Mouse (Mus musculus) MEL (cell line): ENCODE results near the gene Ncoa6. TPM values are rescaled to one million over a fixed set of nuclear protein-coding genes. Genes with fewer than 3 reads are reported as not detected.

ENCODE experiments used
- DNase-seq: peaks from one replicate; pipeline ENCODE4 v3.0.0; 2011; ENCODE audit warnings: low read depth, low spot score
- H3K27ac ChIP-seq: 2 replicates; pipeline ENCODE4 v1.5.1; 2012; ENCODE audit warnings: low read depth, mild to moderate bottlenecking, control low read depth, low read length, moderate library complexity; ENCODE audit not compliant: control insufficient read depth
- H3K27me3 ChIP-seq, 2 experiments: fragments of 150-350 bp in 1 of 2; sonication (generic) in 1 of 2; 2 replicates each; pipeline ENCODE4 v1.6.1; 2012; ENCODE audit warnings: low read length in 2 of 2, mild to moderate bottlenecking in 2 of 2, improper control_type of control experiment in 1 of 2, moderate library complexity in 1 of 2; ENCODE audit not compliant: insufficient read depth in 2 of 2, control insufficient read depth in 1 of 2
- H3K36me3 ChIP-seq, 2 experiments: 2 replicates each; pipeline ENCODE4 v1.6.1; 2012 to 2014; ENCODE audit warnings: low read length in 2 of 2, improper control_type of control experiment in 1 of 2, inconsistent platforms in 1 of 2, mild to moderate bottlenecking in 1 of 2; ENCODE audit not compliant: insufficient read depth in 2 of 2, control insufficient read depth in 1 of 2
- H3K4me1 ChIP-seq, 2 experiments: fragments of 150-350 bp in 1 of 2; sonication (generic) in 1 of 2; 2 replicates each; pipeline ENCODE4 v1.6.1; 2012; ENCODE audit warnings: low read length in 2 of 2, improper control_type of control experiment in 1 of 2, mild to moderate bottlenecking in 1 of 2; ENCODE audit not compliant: insufficient read depth in 2 of 2, control insufficient read depth in 1 of 2
- H3K4me3 ChIP-seq, 2 experiments: fragments of 150-350 bp in 1 of 2; sonication (generic) in 1 of 2; 2 replicates each; pipeline ENCODE4 v1.5.1; 2012; ENCODE audit warnings: low read depth in 2 of 2, low read length in 2 of 2, mild to moderate bottlenecking in 2 of 2, moderate library complexity in 2 of 2, control low read depth in 1 of 2, improper control_type of control experiment in 1 of 2; ENCODE audit not compliant: control insufficient read depth in 1 of 2, insufficient read depth in 1 of 2
- H3K79me2 ChIP-seq: 2 replicates; pipeline ENCODE4 v1.6.1; 2012; ENCODE audit warnings: mild to moderate bottlenecking, low read length, moderate library complexity; ENCODE audit not compliant: control insufficient read depth, poor library complexity, insufficient read depth
- H3K9ac ChIP-seq: 2 replicates; pipeline ENCODE4 v1.6.1; 2012; ENCODE audit warnings: low read depth, mild to moderate bottlenecking, control low read depth, low read length, moderate library complexity; ENCODE audit not compliant: control insufficient read depth, poor library complexity, severe bottlenecking
- H3K9me3 ChIP-seq: fragments of 150-350 bp; sonication (generic); replicated peaks from 2 replicates; pipeline ENCODE4 v1.6.1; 2012; ENCODE audit warnings: mild to moderate bottlenecking, low read length, improper control_type of control experiment, moderate library complexity; ENCODE audit not compliant: insufficient read depth
- BHLHE40 ChIP-seq: IDR thresholded peaks from 2 replicates; pipeline ENCODE4 v1.6.1; 2012; ENCODE audit warnings: low read depth, mild to moderate bottlenecking, inconsistent platforms, low read length, improper control_type of control experiment, borderline replicate concordance
- CHD1 ChIP-seq: IDR thresholded peaks from 2 replicates; pipeline ENCODE4 v1.6.1; 2012; ENCODE audit warnings: low read depth, mild to moderate bottlenecking, inconsistent platforms, low read length, improper control_type of control experiment
- CTCF ChIP-seq, 3 experiments: IDR thresholded peaks in 2 of 3; conservative IDR thresholded peaks in 1 of 3; 2 replicates each; pipeline ENCODE4 v1.5.1; 2011 to 2012; ENCODE audit warnings: low read length in 3 of 3, low read depth in 2 of 3, mild to moderate bottlenecking in 2 of 3, improper control_type of control experiment in 1 of 3, inconsistent platforms in 1 of 3, mixed read lengths in 1 of 3, moderate library complexity in 1 of 3; ENCODE audit not compliant: control insufficient read depth in 1 of 3, insufficient read depth in 1 of 3, poor library complexity in 1 of 3, severe bottlenecking in 1 of 3
- EP300 ChIP-seq, 2 experiments: IDR thresholded peaks; 2 replicates each; pipeline ENCODE4 v1.6.1; 2011; ENCODE audit warnings: improper control_type of control experiment in 2 of 2, low read length in 2 of 2, low read depth in 1 of 2, mild to moderate bottlenecking in 1 of 2
- GATA1 ChIP-seq: IDR thresholded peaks from 2 replicates; pipeline ENCODE4 v1.6.1; 2011; ENCODE audit warnings: low read depth, low read length, improper control_type of control experiment
- JUND ChIP-seq: IDR thresholded peaks from 2 replicates; pipeline ENCODE4 v1.6.1; 2011; ENCODE audit warnings: low read depth, mild to moderate bottlenecking, improper control_type of control experiment, low read length
- KAT2A ChIP-seq: conservative IDR thresholded peaks from 2 replicates; pipeline ENCODE4 v1.6.1; 2012; ENCODE audit warnings: low read depth, low read length, improper control_type of control experiment, inconsistent platforms
- MAX ChIP-seq: IDR thresholded peaks from 2 replicates; pipeline ENCODE4 v1.6.1; 2011; ENCODE audit warnings: low read length, improper control_type of control experiment
- MAZ ChIP-seq: IDR thresholded peaks from 2 replicates; pipeline ENCODE4 v1.6.1; 2012; ENCODE audit warnings: low read depth, mild to moderate bottlenecking, inconsistent platforms, low read length, improper control_type of control experiment
- MYC ChIP-seq: IDR thresholded peaks from 2 replicates; pipeline ENCODE4 v1.6.1; 2011; ENCODE audit warnings: low read depth, mild to moderate bottlenecking, low read length, improper control_type of control experiment, moderate library complexity
- NELFE ChIP-seq: IDR thresholded peaks from 2 replicates; pipeline ENCODE4 v1.6.1; 2011; ENCODE audit warnings: low read depth, low read length, improper control_type of control experiment
- NRF1 ChIP-seq: IDR thresholded peaks from 2 replicates; pipeline ENCODE4 v1.6.1; 2014; ENCODE audit warnings: low read depth, mild to moderate bottlenecking, inconsistent platforms, low read length, improper control_type of control experiment, moderate library complexity; ENCODE audit not compliant: poor library complexity, insufficient read depth, severe bottlenecking
- POLR2AphosphoS2 ChIP-seq: IDR thresholded peaks from 2 replicates; pipeline ENCODE4 v1.6.1; 2011; ENCODE audit warnings: low read length, improper control_type of control experiment
- POLR2AphosphoS5 ChIP-seq: IDR thresholded peaks from 2 replicates; pipeline ENCODE4 v1.6.1; 2012; ENCODE audit warnings: low read depth, borderline replicate concordance, mild to moderate bottlenecking, inconsistent platforms, low read length, moderate library complexity, mixed read lengths
- RAD21 ChIP-seq: IDR thresholded peaks from 2 replicates; pipeline ENCODE4 v1.6.1; 2011; ENCODE audit warnings: mild to moderate bottlenecking, low read depth, low read length, improper control_type of control experiment
- SIN3A ChIP-seq: IDR thresholded peaks from 2 replicates; pipeline ENCODE4 v1.6.1; 2012; ENCODE audit warnings: low read length, improper control_type of control experiment, inconsistent platforms
- SMC3 ChIP-seq: IDR thresholded peaks from 2 replicates; pipeline ENCODE4 v1.6.1; 2011; ENCODE audit warnings: low read depth, low read length, improper control_type of control experiment
- TBP ChIP-seq: IDR thresholded peaks from 2 replicates; pipeline ENCODE4 v1.8.0; 2011; ENCODE audit warnings: low read depth, low read length, improper control_type of control experiment
- UBTF ChIP-seq: IDR thresholded peaks from 2 replicates; pipeline ENCODE4 v1.6.1; 2012; ENCODE audit warnings: low read depth, mild to moderate bottlenecking, inconsistent platforms, low read length, improper control_type of control experiment, moderate library complexity, borderline replicate concordance; ENCODE audit not compliant: insufficient read depth
- USF1 ChIP-seq: IDR thresholded peaks from 2 replicates; pipeline ENCODE4 v1.6.1; 2014; ENCODE audit warnings: low read depth, mild to moderate bottlenecking, inconsistent platforms, low read length, improper control_type of control experiment, moderate library complexity
- ZC3H11A ChIP-seq: IDR thresholded peaks from 2 replicates; pipeline ENCODE4 v1.6.1; 2012; ENCODE audit warnings: low read depth, mild to moderate bottlenecking, inconsistent platforms, low read length, improper control_type of control experiment
- ZNF384 ChIP-seq: IDR thresholded peaks from 2 replicates; pipeline ENCODE4 v1.6.1; 2012; ENCODE audit warnings: low read depth, mild to moderate bottlenecking, inconsistent platforms, low read length, improper control_type of control experiment
- polyA plus RNA-seq, 2 experiments: library from polyadenylated mRNA; stranded (reverse) in 1 of 2; unstranded in 1 of 2; fragments of >175 nt in 1 of 2; fragments of >200 nt in 1 of 2; gene quantifications; 2 replicates each; pipeline versions ENCODE4 v1.2.1 to v1.2.4; 2012; ENCODE audit warnings: low replicate concordance in 2 of 2, low read depth in 1 of 2; ENCODE audit not compliant: insufficient read length in 2 of 2, insufficient read depth in 1 of 2, missing spikeins in 1 of 2
- total RNA-seq: library from RNA; depleted of rRNA; stranded (reverse); fragments of 300-350 nt; gene quantifications from 2 replicates; pipeline ENCODE4 v1.2.3, GENCODE M21; 2012

The Ncoa6 gene
- total and polyA plus RNA-seq, 3 experiments: 4.0 to 29.7 TPM; not detected in 1

DNA sequence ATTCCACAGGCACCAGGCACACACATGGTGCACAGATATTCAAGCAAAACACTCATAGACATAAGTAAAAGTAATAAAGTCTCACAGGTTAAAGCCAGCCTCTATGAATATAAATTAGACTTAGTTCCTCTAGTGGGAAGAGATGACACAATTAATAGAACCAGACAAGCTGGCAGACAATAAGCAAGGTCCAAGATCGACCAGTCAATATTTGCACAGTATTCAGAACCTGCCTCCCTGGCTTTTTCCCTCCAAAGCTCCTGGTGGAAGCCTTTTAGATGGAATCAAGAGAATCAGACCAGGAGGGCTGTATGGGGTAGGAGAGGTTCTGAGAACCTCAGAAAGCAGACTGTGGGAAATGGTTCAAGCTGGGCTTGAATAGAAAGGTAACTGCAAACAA lies 99.8 kb downstream of the Ncoa6 start:
- peaks cover 2% of the 10 kb centered on the region in 2 experiments; a peak in 1 of 4 replicates for H3K4me1 ChIP-seq
- no peaks in the 10 kb centered on the region for H3K79me2 ChIP-seq
- H3K27me3 ChIP-seq: peaks cover 2 to 4% of the 10 kb centered on the region in 2 experiments; a peak in 3 of 4 replicates
- DNase-seq: no peak
- TF ChIP-seq NRF1 (no peak), EP300 (IDR thresholded peaks at IDR 0.05; ENCODE audit: low read depth in 1 of 2, low read length in 2 of 2) (no peak), RAD21 (no peak), MYC (no peak), UBTF (no peak), TBP (no peak), POLR2AphosphoS5 (no peak), CTCF (IDR thresholded peaks at IDR 0.05 in 2 of 3, conservative IDR thresholded peaks at IDR 0.05 in 1 of 3; ENCODE audit: control insufficient read depth in 1 of 3, insufficient read depth in 1 of 3, low read depth in 2 of 3, low read length in 3 of 3, poor library complexity in 1 of 3, severe bottlenecking in 1 of 3) (no peak), ZC3H11A (no peak), CHD1 (no peak), SIN3A (no peak), SMC3 (no peak), BHLHE40 (no peak), JUND (no peak), USF1 (no peak), MAZ (no peak), NELFE (no peak), MAX (no peak), GATA1 (no peak), POLR2AphosphoS2 (no peak)
- TF ChIP-seq, all 39 proteins: peak for 0
- Histone ChIP-seq H3K4me3 (no peak overlapping the region), H3K9ac (no peak overlapping the region), H3K9me3 (no peaks in the 10 kb centered on the region), H3K27ac (no peak overlapping the region), H3K36me3 (peaks cover 0 to 1% of the 10 kb centered on the region in 2 experiments; a peak in 2 of 4 replicates)

DNA sequence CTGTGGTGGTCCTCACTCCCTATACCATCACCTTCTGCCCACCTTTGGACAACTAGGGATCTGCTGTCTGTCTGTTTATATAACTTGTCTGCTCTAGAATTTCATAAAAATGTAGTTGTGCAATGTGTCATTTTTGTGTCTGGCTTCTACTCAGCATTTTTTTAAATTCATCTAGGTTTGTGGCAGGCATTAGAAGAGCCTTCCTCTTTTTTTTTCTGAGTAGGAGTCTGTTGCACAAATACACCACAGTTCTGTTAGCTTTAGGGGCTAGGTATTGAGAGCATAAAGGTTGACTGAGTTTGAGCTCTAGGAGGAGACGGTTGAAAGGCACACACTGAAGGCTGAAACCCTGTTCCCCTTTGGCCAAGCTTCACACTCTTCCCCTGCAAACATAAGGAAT lies 100.4 kb downstream of the Ncoa6 start:
- Histone ChIP-seq H3K9ac (no peak overlapping the region), H3K79me2 (no peaks in the 10 kb centered on the region), H3K9me3 (no peaks in the 10 kb centered on the region), H3K4me3 (no peak overlapping the region), H3K4me1 (peaks cover 2 to 3% of the 10 kb centered on the region in 2 experiments; a peak in 1 of 4 replicates), H3K36me3 (peaks cover 0 to 3% of the 10 kb centered on the region in 2 experiments; a peak in 2 of 4 replicates), H3K27me3 (peaks cover 2 to 4% of the 10 kb centered on the region in 2 experiments; a peak in 3 of 4 replicates), H3K27ac (no peak overlapping the region)
- no peak for DNase-seq
- TF ChIP-seq KAT2A: no peak
- peak; percentile 27; the same call in 1 of the 2 replicates for TF ChIP-seq ZNF384
